Mouse (Mus musculus) heart, postnatal 36 days (tissue): ENCODE data around the gene Chka. TPM values are rescaled to one million over a fixed set of nuclear protein-coding genes. Genes with fewer than 3 reads are reported as not detected.

Experiments used
- DNase-seq, 2 experiments: peaks; one replicate each; pipeline ENCODE4 v3.0.0; 2021 to 2022
- intact Hi-C: fragments of 180-260 bp; cut with DNase I; formaldehyde crosslinking; loops from one replicate; pipeline ENCODE4 v1.15.1; 2025
- total RNA-seq, 2 experiments: library from RNA; stranded (reverse); gene quantifications; 2 replicates each; pipeline ENCODE4 v1.2.3; 2021

Gene Chka
- total RNA-seq, 2 experiments from 2014 or later = 10.5 to 11.5 TPM

- DNase-seq = no peak
- intact Hi-C loops = loop anchor here (2.0 to 5.0 kb wide), 2 partner anchors 27 to 56 kb away; partner anchors contain the start of genes Chka and Unc93b1
Observed at GRCm38 (mm10) chr19:3907876-3908660, 56.5 kb downstream of the Chka start.

GRCm38 (mm10) chr19:3910206-3910605 lies 58.6 kb downstream of the Chka start:
- intact Hi-C loops = loop anchor here (5.0 kb wide), 1 partner anchor 143 kb away; the partner anchor contains the start of gene Kmt5b

GRCm38 (mm10) chr19:3912337-3913204 lies 61.0 kb downstream of the Chka start, which contains the start of gene Ndufs8:
Gene Ndufs8 (minus strand): TSS chr19:3912774.
- DNase-seq = peak; percentile 87 to 94
- intact Hi-C loops = loop anchor here (5.0 kb wide), 1 partner anchor 145 kb away; the partner anchor contains the start of gene Kmt5b

More at GRCm38 (mm10) chr19:3910206-3910605, 58.6 kb downstream of the Chka start:
- no peak for DNase-seq

- intact Hi-C loops = loop anchor here (5.0 kb wide), 1 partner anchor 146 kb away; the partner anchor contains the start of gene Kmt5b
- DNase-seq = no peak
Observed at GRCm38 (mm10) chr19:3913692-3914091, 62.1 kb downstream of the Chka start.

GRCm38 (mm10) chr19:3914535-3914934 lies 63.0 kb downstream of the Chka start:
- no peak for DNase-seq
- intact Hi-C loops = loop anchor here (5.0 kb wide), 1 partner anchor 147 kb away; the partner anchor contains the start of gene Kmt5b

- intact Hi-C loops = no loop called here
- DNase-seq = no peak
Observed at GRCm38 (mm10) chr19:3916727-3917126, 65.2 kb downstream of the Chka start.

- intact Hi-C loops = no loop called here
- DNase-seq = no peak
Observed at GRCm38 (mm10) chr19:3919928-3920327, 68.4 kb downstream of the Chka start.

- DNase-seq = no peak
- intact Hi-C loops = no loop called here
Observed at GRCm38 (mm10) chr19:3922661-3923371, 71.2 kb downstream of the Chka start.

GRCm38 (mm10) chr19:3923586-3923985 lies 72.0 kb downstream of the Chka start:
- peak; percentile 47 to 69 for DNase-seq

GRCm38 (mm10) chr19:3924190-3924589 lies 72.6 kb downstream of the Chka start:
- no peak for DNase-seq
- intact Hi-C loops = no loop called here

More at GRCm38 (mm10) chr19:3923586-3923985, 72.0 kb downstream of the Chka start:
- intact Hi-C loops = no loop called here

- intact Hi-C loops = no loop called here
- DNase-seq = no peak
Observed at GRCm38 (mm10) chr19:3924868-3925267, 73.3 kb downstream of the Chka start.

- DNase-seq = no peak
Observed at GRCm38 (mm10) chr19:3925859-3926258, 74.3 kb downstream of the Chka start.

GRCm38 (mm10) chr19:3926279-3926678 lies 74.7 kb downstream of the Chka start:
- intact Hi-C loops = no loop called here
- no peak for DNase-seq

More at GRCm38 (mm10) chr19:3925859-3926258, 74.3 kb downstream of the Chka start:
- intact Hi-C loops = no loop called here

- no peak for DNase-seq
Observed at GRCm38 (mm10) chr19:3926685-3927084, 75.1 kb downstream of the Chka start.

GRCm38 (mm10) chr19:3927989-3928388 lies 76.4 kb downstream of the Chka start:
- DNase-seq = no peak
- intact Hi-C loops = no loop called here

More at GRCm38 (mm10) chr19:3926685-3927084, 75.1 kb downstream of the Chka start:
- intact Hi-C loops = no loop called here

GRCm38 (mm10) chr19:3928779-3929178 lies 77.2 kb downstream of the Chka start:
- DNase-seq = no peak
- intact Hi-C loops = no loop called here

- intact Hi-C loops = no loop called here
- DNase-seq = peak; percentile 93 to 94
Observed at GRCm38 (mm10) chr19:3929211-3929941, 77.8 kb downstream of the Chka start, which contains the start of gene Aldh3b1. Gene Aldh3b1 (minus strand): TSS chr19:3929808.

- DNase-seq = no peak
- intact Hi-C loops = no loop called here
Observed at GRCm38 (mm10) chr19:3930262-3931057, 78.9 kb downstream of the Chka start.

GRCm38 (mm10) chr19:3931716-3932115 lies 80.1 kb downstream of the Chka start:
- intact Hi-C loops = no loop called here
- DNase-seq = no peak
